Mouse (Mus musculus): ENCODE measurements around the gene Itgb5.

DNA sequence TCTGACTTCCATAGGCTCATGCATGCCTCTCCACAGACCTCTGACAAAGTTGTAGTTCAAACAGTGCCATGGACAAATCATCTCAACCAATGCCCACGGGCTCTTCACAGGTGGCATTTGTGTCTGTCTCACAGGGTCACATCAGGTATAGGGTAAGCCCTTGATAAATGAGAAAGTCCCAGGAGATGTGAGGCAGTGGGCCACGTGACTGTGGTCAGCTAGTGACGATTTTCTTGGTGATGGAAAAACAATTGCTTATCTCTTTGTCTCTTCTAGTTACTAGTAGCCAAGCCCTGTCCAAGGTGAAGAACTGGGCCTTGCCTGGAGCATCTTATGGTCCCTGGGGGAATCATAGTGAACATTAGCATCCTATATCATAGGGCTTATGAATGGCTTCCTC is 32.7 kb upstream of the Itgb5 start:
- TF ChIP-seq CTCF (IDR thresholded peaks at IDR 0.05 in 2 of 3, conservative IDR thresholded peaks at IDR 0.05 in 1 of 3; ENCODE audit: control insufficient read depth in 1 of 3, insufficient read depth in 1 of 3, low read depth in 2 of 3, low read length in 3 of 3, poor library complexity in 1 of 3, severe bottlenecking in 1 of 3), result no peak
- no peak for TF ChIP-seq KAT2A (conservative IDR thresholded peaks at IDR 0.05; ENCODE audit: low read depth, low read length)
- no peak for TF ChIP-seq TAL1 (IDR thresholded peaks at IDR 0.05; ENCODE audit: low read length)
- TF ChIP-seq CHD2 (IDR thresholded peaks at IDR 0.05; ENCODE audit: low read length), result no peak
- TF ChIP-seq GATA1 (IDR thresholded peaks at IDR 0.05; ENCODE audit: low read depth, low read length), result no peak
